Mouse (Mus musculus) gastrocnemius, postnatal 4 days (tissue): Measurements from ENCODE around the gene Supt6. TPM values are rescaled to one million over a fixed set of nuclear protein-coding genes. Genes with fewer than 3 reads are reported as not detected.
A peak's percentile ranks its signal among the peaks of the same experiment; 100 is the strongest.
"Not testable (repeated sequence)": the region's sequence is repeated elsewhere in the genome, so short reads cannot be mapped to it uniquely, and the experiment has no call there.

Source experiments
- DNase-seq, 2 experiments: peaks; one replicate each; pipeline ENCODE4 v3.0.0; 2021 to 2022; ENCODE audit warnings: low spot score in 2 of 2, mixed read lengths in 2 of 2
- long read RNA-seq, 2 experiments: library from polyadenylated mRNA; stranded (forward); transcript quantifications; one replicate each; pipeline ENCODE4 v2.0.0; 2021
- total RNA-seq, 2 experiments: library from RNA; stranded (reverse); gene quantifications; 2 replicates each; pipeline ENCODE4 v1.2.3; 2021

Gene Supt6
- 10 to 100 TPM; 45.1 to 49.0 TPM for total RNA-seq
- long read RNA-seq, experiment 1, full-length matches to known transcripts: 8 of 23 reads
- long read RNA-seq, experiment 1, partial matches to known transcripts: 12 of 23 reads
- long read RNA-seq, experiment 1, other reads (novel, unspliced or antisense): 3 of 23 reads
- long read RNA-seq, experiment 2, full-length matches to known transcripts: 9 of 24 reads
- long read RNA-seq, experiment 2, partial matches to known transcripts: 10 of 24 reads
- long read RNA-seq, experiment 2, other reads (novel, unspliced or antisense): 5 of 24 reads

DNA sequence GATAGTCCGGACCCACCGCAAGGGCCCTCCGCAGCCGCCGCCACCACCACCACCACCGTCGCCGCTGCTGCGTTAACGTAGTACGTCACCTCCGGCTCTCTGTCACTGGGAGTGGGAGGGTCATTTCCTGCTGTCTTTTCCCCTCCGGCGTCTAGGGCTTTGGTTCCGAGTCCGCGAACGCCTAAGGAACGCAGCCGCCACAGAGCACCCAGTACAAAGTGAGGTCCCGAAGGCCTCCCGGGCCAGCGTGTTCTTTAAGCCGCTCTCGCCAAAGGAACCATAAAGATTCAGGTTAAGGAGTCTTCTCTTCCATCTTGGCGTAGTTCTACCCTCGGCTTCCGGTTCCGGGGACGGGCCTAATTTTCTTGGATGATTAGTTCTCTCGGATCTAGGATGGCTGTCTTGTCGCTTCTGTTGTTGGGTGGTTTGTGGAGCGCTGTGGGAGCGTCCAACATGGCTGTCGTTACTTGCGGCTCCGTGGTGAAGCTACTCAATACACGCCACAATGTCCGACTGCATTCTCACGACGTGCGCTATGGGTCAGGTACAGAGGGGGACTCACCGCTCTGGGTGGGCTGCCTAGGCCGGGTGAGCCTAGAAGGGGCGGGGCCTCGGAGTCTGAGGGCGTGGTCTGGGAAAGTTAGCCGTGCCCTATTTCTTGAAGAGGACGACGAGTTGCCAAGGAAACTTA lies at the start of gene Supt6, which contains the start of gene Sdf2:
Supt6 (minus strand) TSS at position 361 of the 691 bp plus-strand sequence.
Sdf2 (plus strand) TSS at position 120 of the 691 bp plus-strand sequence.
- peak; percentile 65 to 89 for DNase-seq

DNA sequence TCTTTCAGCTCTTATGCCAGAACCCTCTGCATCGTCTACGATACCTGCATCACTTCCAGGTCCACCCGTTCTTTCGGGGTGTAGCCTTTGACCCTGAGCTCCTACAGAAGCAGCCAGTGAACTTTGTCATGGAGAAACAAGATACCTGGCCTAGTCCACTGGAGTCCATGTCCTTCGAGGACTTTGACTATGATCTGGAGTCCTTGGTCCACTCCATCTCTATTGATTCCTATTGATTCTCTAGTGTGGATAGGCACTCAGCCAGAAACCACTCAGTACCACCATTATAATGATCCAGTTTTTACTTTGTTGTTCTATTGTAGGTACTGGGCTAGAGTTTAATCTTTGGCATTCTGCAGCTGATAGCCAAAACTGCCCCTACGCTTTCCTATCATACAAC lies 48.8 kb upstream of the Supt6 start:
- no peak for DNase-seq

DNA sequence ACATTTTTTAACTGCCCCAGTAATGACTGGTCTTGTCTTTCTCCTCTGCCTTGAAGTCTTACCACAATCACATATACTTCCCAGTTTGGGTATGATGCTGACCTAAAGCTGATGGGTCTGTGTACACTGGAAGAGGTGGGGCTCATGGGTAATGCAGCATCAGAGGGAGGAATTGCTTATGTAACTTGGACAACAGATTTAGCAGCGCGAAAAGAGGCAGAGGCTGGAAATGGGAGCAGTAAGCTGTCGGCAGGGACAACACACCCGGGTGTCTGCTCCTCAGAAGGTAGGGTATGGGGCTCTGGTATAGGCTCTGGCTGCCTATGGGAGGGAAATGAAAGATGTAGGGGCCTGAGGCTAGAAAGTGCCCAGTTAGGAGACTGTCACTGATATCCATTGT lies 44.9 kb upstream of the Supt6 start, which contains the start of gene BC030499:
BC030499 (plus strand) TSS at position 188 of the 400 bp plus-strand sequence.
- no peak for DNase-seq

DNA sequence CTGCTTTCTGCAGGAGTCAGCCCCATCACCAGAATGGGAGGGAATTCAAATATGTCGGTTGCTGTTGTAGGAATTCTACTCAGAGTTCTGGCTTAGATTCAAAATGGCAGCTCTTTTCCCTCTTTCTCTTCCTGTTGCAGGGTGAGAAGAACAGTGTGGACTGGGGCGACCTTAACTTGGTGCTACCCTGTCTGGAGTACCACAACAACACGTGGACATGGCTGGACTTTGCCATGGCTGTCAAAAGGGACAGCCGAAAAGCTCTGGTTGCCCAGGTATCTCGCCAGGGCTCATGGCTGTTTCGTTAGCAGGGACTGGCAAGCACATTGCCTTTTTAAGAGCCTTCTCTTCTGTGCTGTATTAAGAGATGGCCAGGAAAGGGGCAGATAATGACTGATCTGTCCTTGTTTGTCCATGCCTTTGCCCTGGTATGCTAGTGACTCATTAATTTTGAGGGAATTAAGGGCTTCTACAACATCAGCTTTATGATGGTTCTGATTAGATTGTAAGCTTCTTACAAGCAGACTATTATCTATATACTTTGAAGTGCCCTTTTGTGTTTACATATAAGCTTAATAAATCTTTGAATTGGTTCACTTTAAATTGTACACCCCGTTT lies 43.5 kb upstream of the Supt6 start:
- DNase-seq: no peak

DNA sequence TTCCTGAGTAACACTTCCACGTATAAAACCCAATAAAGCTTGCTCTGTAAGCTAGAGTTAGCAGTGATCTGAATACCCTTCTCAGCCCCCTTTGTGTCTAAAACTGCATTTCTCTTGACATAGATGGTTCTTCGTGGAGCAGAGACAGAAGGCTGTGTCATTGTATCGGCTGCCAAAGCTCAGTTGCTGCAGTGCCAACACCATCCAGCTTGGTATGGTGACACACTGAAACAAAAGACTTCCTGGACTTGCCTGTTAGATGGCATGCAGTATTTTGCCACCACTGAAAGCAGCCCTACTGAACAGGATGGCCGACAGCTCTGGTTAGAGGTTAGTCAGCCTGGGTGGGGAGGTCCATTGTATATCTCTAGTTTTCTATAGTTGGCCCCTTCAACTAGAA lies 33.8 kb upstream of the Supt6 start:
- DNase-seq: no peak

DNA sequence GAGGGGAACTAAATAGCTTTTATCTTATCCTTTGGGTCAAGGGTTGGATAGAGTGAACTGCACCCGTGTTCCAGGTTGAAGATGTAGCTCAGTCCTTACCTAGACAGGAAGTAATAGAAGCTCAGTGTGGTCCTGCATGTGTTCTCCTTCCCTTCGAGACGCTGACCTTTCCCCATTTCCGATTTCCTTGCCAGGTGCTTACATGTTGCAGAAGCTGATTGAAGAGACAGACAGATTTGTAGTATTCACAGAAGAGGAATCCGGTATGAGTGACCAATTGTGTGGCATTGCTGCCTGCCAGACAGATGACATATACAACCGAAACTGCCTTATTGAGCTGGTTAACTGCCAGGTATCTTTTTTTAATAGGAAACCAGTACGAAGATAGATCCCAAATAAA lies 33.1 kb upstream of the Supt6 start:
- DNase-seq: no peak

DNA sequence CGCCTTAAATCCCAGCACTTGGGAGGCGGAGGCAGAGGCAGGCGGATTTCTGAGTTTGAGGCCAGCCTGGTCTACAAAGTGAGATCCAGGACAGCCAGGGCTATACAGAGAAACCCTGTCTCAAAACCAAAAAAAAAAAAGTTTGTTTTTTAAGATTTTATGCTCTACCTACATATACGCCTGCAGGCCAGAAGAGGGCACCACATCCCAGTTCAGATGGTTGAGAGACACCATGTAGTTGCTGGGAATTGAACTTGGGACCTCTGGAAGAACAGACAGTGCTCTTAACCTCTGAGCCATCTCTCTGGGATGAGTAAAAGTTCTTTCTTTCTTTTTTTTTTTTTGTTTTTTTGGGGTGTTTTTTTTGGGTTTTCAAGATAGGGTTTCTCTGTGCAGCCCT lies 30.4 kb upstream of the Supt6 start:
- DNase-seq: not testable (repeated sequence)

DNA sequence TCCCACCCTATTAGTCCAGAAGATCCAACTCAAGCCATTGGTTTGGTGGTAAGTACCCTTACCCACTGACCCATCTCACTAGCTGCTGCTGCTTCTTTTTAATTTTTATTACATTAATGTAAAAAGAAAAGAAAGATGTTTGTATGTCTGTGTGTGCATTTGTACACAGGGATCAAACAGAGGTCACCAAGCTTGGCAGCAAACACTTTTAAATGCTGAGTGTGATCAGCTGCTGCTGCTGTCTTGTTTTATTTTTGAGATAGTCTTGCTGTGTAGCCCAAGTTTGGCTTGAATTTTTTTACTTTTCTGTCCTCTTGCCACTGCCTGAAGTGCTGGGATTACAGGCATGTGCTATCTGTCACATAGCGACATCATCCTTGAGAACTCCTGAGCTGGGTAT lies 29.8 kb upstream of the Supt6 start:
- DNase-seq: no peak

DNA sequence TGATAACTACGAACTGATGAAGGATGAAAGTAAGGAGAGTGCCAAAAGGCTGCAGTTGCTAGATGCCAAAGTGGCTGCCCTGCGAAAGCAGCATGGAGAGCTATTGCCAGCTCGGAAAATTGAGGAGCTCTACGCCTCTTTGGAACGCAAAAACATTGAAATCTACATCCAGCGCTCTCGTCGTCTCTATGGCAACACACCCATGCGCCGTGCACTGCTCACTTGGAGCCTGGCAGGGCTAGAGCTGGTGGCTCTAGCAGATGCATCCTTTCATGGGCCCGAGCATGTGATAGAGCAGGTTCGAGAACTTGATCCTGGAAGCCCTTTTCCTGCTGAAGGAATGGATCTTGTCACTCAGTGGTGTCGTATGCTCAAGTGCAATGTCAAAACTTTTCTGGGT lies 26.2 kb upstream of the Supt6 start:
- DNase-seq: no peak

DNA sequence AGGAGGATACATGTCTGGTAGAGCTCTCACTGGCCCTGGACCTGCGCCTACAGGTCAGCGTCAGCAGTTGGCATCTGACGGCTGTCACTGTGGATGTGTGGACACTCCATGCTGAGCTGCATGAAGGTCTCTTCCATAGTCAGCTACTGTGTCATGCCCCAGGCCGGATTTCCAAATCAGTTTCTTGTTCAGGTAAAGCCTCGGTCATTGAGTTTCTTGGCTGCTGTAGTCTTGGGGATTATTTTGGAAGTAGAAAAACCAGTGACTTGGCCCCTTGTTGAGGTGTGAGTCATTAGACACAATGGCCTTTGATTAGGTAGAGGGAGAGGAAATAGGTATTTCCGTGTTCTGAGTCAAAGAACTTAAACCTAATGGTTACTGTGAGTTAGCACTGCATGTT lies 19.8 kb upstream of the Supt6 start:
- no peak for DNase-seq

DNA sequence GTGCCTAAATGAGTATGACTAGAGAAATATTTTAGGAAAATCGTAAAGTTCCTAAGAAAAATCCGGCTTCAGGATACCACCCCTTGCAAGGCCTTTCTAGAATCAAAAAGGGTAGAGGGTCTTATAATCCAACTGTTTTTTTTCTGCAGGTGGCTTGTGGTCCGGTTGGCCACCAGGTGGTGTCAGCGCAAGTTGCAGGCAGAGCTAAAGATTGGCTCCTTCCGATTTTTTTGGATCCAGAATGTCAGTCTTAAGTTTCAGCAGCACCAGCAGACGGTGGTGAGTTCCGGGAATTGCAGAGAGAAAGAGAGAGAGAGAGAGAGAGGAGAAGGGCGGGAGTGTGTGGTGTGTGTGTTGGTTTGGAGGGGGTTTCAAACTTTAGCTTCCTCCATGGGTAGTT lies 16.8 kb upstream of the Supt6 start:
- DNase-seq: peak in 1 of 2 experiments; percentile 53

DNA sequence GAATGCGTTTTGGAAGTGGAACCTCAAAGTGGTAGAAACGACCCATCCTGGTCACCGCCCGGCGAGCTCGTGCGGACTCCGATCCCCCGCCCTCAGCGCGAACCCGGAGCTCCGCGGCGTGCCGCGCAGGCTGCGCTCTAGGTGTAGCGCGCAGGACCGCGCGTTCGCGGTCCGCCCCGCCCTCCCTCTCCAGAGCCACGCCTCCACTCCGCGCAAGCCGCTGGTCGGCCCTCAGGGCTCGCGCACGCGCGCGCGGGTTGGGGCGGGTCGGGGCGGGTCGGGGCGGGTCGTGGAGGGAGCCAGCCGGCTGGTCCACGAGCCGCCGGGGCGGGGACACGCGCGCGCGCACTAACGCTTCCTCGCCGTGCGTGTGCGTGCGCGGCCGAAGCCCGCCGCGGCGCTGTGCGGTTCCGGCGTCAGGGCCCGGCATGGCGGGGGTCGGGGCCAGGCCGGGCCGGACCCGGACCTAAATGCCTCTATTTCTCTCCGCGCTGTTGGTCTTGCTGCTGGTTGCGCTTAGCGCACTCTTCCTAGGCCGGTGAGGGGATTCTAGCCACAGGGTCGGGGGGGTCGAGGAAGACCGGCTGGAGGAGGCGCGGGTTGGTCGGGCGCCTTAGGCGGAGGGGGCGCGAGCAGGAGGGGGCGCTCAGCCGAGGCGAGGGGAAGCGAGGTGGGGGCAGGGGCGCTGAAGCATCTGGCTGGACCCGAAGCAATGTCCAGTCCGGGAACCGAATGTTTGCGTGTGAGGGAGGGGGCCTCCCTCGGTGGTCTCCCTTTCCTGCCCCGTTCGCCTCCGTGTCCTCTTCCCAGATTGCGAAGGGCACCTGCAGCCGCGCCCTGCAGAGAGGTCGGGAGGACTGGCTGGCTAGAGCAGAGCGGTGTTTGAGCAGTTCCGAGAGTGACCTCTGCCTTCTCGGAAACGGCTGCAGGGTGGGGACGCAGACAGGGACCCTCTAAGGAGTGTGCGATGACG lies 15.9 kb upstream of the Supt6 start, which contains the start of gene 2610507B11Rik:
2610507B11Rik (plus strand) TSS at position 373 of the 973 bp plus-strand sequence.
- peak; percentile 87 to 96 for DNase-seq

DNA sequence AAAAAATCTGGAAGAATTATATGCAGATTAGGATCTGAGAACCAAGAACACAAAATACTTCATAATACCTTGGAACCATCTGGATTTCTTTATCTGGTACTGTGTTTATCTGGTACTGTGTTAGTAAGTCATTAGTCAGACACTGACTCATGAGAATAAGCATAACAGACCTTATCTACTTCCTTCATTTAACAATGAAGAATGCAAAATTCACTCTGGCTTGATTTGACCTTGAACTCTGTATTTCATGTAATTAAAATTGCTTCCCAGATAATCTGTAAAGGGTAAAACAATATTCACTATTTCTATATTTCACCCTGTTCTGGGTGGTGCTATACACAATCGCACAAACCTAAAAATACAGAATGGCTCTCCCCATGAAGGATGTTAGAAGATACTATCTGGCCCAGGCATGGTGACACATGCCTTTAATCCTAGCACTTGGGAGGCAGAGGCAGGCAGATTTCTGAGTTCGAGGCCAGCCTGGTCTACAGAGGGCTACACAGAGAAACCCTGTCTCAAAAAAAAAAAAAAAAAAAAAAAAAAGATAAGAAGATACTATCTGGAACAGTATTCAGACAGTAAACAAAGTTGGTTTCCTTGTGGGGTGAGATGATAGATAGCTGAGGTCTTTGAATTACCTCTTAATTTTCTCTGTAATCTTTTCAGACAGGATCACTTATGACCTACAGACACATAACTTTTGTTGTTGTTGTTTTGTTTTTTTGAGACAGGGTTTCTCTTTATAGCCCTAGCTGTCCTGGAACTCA lies 14.9 kb upstream of the Supt6 start:
- DNase-seq: no peak

DNA sequence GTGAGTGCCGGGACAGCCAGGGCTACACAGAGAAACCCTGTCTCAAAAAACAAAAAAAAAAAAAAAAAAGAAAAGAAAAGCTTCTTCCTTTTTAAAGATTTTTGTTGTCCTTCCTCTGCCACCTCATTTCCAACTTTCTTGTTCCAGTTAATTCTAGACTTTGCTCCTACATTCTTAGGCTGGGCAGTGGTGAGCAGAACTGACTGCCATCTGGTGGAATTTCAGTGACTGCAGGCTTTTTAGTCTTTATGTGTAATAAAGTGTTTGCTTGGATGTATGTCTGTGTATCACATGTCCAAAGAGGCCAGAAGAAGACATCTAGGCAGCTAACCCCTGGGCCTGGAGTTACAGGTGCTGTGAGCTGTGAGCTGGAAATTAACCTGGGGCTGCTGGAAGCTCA lies 10.8 kb upstream of the Supt6 start:
- DNase-seq: no peak

DNA sequence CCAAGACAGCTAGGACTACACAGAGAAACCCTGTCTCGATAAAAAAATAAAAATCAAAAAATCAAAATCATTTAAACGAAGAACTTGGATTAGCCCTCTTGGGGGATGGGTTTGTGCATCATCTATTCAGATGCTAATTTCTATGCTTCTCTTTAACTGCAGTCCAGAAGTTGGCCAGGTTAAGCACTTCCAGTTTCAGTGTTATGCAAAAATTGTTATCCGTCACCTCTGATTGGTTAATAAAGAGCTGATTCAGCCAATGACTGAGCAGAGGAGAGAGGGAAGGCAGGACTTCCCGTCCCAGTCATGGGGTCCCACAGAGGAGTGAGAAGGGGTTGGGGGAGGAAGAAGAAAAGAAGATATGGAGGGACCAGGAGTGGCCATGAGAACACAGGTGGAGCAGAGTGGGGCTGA lies 1.9 kb upstream of the Supt6 start:
- DNase-seq: no peak

DNA sequence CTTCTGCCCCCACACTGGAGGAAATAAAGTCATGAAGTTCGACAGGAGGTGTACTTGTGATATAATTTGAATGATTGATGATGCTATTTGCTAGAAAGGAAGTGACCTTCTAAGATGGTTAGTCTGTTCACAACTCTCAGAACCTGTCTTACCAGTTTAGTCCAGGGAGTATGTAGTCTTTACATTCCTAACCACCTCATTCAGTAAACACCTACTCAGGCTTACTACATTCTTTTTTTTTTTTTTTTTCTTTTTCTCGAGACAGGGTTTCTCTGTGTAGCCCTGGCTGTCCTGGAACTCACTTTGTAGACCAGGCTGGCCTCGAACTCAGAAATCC lies 1.2 kb upstream of the Supt6 start:
- DNase-seq: no peak

DNA sequence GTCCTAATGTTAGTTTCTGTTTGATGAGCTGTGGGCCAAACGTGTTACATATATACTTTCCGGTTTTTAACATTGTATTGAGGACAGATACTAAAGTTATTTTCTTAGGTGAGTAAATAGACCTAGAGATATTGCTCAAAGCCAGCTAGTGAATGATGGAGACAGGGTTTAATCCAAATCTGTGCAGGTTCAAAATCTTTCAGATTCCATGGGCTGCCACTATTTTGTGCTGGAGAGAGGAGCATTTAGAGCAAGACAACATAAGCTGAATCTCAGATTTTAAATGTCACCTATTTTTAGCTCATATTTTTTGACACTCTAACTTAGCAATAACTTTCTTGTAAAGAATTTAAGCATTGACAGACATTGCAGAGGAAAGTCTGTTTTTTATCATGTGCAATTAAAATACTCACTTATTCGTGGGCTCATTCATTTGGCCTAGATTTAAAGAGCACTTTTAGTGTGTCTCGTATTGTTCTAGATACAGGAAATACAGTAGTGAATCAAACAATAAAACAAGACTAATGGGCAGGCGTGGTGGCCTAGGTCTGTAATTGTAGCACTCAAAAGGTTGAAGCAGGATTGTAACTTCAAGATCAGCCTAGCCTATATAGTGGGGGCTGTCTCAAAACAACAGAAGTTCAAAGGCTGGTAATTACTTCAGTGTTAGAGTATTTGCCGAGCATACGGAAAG lies 678 bp upstream of the Supt6 start:
- no peak for DNase-seq

DNA sequence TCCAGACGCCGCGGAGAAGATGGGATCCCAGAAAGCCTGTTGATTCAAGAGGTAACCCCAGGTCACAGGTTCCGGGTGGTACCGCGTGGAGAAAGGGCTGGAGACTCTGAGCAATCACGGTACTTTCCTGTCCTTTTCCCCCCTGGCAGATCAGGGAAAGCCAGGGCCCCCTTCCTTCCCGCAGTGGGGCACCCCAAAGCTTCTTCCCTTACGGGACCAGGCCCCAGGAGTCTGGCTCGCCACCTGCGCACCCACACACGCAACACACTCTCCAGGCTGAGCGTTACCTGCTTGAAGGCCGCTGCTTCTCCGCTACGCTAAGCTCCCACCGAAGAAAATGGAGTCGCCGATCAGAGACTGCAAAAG lies 543 bp downstream of the Supt6 start:
- no peak for DNase-seq

DNA sequence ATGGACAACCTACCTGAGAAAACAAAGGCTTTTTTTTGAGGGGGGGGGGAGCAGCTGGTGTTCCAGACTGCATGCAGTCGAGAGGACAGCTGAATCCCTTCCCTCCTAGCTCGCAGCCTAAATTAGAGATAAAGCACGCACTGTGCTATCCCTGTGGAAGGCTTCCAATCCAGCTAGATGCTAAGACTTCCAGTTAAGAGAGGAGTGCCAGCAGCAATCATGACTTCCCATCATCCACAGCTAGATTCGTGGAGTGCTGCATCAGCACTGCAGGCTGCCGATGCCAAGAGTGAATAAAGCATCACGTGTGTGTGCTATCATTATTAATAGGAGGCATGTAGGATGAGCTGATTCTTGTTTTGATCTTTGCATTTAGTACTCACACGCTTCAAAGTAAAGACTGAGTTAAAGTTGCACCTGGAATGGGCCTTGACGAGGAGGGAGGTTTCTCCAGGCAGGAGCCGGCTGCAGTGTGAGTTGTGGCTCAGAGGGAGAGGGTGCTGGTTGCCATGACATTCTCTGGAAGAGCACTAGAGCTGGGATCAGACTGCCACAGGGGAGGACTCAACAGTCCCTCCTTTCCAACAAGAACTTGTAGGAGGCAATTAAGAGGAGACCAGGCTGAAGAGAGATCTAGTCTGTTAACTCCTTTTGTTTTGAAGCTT lies 5.5 kb downstream of the Supt6 start:
- no peak for DNase-seq
